Mouse (Mus musculus) ES-Bruce4 (cell line): Measurements from ENCODE around the gene Fam111a.

Experiments used
- CTCF ChIP-seq: IDR thresholded peaks from one replicate; pipeline ENCODE4 v1.8.1; 2011; ENCODE audit warnings: low read depth, low read length
- EP300 ChIP-seq: IDR thresholded peaks from 2 replicates; pipeline ENCODE4 v1.6.1; 2011; ENCODE audit warnings: low read depth, low read length; ENCODE audit not compliant: insufficient read depth
- POLR2A ChIP-seq: IDR thresholded peaks from one replicate; pipeline ENCODE4 v1.8.1; 2011; ENCODE audit warnings: low read length; ENCODE audit not compliant: insufficient read depth

GRCm38 (mm10) chr19:12500124-12500523, 45.4 kb upstream of the Fam111a start:
- TF ChIP-seq EP300, result no peak
- no peak for TF ChIP-seq POLR2A
- TF ChIP-seq CTCF, result no peak
